Mouse (Mus musculus) ES-CJ7 (cell line): ENCODE results near the gene Arrdc5.
A peak's percentile ranks its signal among the peaks of the same experiment; 100 is the strongest.

Source experiments
- DNase-seq: peaks from one replicate; pipeline ENCODE4 v3.0.0; 2011; ENCODE audit warnings: low read depth, low spot score

Arrdc5 gene

DNA sequence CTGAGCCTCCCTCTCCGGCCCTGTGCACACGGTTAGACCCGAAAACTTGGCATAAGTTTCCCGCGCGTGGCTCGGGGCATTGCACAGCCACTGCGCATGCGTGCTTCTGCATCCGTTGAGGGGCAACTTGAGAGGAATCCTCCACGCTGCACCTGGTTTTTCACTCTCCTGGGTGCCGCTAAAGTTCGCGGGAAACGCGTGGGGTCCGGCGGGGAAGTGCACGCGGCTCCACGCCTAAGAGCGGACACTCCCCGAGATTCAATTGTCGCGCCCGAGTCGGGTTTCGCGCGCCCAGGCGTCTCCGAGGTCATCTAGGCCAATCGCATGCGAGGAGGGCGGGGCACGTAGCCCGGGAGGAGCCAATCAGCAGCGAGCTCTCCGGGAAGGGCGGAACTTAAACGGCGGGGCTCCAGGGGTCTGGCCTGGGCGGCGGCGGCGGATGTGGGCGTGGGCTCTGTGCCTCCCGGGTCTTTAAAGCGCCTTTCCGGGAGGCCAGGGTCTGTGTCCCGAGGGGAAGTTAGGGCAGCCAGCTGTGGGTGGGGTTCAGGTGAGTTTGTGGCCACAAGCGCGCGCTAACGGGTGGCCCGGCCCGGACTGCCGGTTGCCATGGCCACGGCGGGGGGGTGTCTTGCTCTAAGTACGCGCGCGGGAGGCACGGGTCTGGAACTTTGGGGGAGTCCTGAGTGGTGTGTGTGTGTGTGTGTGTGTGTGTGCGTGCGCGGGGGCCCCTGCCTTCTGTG lies 3.9 kb upstream of the Arrdc5 start:
- DNase-seq = peak; percentile 98

DNA sequence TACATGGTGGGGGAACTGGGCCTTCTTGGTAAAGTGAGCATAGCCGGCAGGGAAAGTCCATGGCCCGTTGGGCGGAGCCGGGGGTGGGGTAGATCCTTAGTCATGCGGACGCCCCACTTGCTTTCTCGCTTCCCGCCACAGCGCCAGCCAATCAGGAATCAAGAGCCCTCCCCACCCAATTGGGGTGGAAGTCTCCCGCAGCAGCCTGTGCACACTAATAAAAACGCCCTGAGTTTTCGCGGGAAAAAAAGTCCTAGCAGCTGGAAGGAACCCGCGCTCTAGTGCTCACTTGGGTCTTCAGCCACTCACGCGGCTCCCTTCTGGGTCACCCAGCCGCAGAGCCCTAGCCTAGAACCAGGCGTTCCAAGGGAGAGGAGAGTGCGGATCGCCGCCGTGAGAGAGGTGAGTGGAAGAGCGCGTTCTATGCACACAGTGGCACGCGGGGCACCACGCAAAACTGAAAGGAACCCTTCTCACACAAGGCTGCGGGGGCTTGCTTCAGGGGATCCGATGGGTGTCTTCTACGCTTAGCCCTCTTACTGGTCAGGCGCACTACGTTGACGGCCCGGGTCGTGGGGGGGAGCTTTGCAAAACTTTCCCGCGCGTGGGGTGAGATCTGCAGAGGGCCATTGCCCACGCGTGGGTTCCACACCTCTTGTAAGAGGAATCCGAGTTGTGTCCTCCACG lies 3.2 kb upstream of the Arrdc5 start, which contains the start of gene Uhrf1:
Uhrf1 (plus strand) TSS at position 162 of the 687 bp plus-strand sequence.
- peak; percentile 96 for DNase-seq

DNA sequence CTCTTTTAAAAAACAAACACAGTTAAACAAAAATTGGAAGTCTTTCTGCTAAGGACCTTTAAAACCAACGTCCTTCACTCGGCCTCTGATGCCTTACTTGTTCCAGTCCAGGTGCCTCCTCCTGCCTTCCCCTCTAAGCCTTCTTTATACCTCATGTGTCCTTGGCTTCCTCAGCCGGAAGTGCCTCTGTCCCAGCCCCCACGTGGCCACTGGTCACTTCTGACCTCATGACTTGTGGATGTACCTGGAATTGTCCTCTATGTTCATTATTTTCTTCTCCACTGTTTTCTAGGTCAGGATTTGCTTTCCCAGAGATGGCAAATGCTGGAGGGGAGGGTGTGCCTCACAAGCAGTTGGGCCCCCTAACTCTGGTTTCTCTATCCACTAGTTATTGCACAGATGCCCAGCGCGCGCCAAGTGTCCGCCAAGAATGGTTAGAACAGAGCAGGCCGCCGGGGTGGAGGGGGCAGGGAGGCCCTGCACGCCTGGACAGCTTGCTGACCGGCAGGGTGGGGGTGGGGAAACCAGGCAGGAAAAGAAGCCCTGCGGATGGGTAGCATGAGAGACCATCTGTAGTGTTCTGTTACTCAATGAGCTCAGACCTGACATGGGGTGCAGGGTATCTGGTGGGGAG lies 2.4 kb upstream of the Arrdc5 start:
- no peak for DNase-seq

DNA sequence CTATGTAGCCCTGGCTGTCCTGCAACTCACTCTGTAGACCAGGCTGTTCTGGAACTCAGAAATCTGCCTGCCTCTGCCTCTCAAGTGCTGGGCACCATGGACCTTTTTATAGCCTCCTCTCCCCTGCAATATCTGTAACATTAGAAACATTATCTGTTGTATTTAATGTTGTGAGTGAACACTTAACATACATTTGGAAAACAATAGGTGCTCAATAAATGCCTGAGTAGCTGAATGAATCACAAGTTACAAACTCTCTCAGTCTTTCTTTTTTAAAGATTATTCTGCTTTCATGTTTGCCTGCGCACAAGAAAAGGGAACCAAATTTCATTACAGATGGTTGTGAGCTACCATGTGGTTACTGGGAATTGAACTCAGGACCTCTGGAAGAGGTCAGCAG lies 1.8 kb downstream of the Arrdc5 start:
- no peak for DNase-seq

DNA sequence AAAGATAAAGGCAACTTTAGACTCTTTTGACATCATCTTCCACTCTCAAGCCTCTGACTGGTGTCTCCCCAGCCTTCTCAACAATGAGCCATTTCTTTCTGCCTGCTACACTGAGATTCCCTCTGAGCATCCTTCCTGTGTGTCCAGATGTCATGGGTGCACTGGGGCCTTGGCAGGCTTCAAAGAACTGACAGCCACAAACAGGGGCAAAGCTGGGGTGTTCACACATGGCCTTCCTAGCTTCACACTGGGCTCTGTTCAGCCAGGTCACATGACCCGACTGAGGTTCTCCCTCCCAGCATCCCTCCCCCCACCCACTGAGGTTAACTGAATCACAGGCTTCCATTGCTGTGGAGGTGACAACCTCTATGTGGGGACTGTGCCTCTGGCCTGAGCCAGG lies 3.9 kb downstream of the Arrdc5 start:
- no peak for DNase-seq

DNA sequence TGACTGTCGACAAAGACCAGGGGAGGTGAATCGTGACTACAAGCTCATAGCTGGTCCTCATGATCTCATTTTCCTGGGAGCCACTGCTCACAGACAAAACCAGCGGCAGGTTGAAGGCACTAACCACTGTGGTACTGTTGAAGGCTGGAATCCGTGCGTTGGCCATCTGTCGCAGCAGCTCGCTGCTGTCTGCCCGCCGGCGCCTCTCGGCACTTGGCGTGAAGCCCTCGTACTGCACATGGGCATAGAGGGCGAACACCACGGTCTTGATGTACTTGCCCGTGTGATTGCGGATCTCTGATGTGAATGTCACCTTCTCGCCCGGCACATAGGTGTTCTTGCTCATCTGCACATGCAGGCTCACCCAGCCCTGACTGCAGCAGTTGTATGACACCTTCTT lies 5.8 kb downstream of the Arrdc5 start:
- no peak for DNase-seq

DNA sequence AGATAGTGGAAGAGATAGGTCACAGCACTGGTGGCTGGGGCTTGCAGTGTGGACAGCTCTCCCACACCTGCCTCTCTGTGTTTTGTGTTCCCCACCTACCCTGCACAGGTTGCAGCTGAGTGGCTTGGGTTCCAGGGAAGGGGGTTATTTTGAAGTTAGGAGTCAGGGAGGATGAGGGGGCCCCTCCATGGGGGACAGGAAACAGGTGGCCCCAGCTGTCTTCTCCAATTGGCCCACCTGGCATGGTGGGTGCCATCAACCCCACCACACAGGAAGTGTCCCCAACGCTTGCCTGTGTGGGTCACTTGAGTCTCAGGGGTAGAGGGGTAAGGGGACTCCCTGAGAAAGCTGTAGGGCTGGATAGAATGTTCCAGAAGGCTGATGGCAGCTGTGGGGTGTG lies 6.8 kb downstream of the Arrdc5 start:
- DNase-seq = no peak

DNA sequence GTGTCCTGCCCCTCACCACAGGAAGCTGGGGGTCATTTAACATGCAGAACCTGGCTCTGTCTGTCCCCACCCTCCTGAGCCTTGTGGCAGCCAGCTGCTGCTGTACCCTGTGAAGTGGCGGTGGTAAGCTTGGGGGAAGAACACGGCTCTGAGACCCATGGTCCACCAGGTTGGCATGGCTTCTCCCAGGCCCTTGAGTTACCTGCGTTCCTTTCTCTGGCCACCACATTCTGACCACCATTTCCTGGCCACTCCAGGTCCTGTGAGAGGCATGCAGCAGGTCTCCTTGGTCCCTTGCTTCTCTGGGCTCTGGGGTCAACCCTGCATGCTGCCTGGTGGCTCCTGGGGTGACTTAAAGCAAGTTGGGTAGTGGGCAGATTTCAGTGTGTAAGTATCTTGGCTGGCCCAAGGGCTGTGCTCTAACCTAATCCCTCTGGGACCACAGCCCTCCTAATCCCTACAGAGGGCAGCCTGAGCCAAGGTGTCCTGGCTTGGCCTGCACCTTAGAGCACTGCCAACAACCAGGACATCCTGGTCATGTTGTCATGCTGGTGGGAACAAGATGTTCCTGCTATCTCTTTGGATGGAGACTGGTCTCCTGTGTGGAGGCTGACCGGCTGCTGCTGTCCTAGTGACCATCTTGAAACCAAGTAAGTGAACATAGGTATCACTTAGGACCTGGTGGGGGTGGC lies 7.4 kb downstream of the Arrdc5 start, which contains the start of gene Plin3:
Plin3 (minus strand) TSS at position 343 of the 692 bp plus-strand sequence.
- DNase-seq = no peak

DNA sequence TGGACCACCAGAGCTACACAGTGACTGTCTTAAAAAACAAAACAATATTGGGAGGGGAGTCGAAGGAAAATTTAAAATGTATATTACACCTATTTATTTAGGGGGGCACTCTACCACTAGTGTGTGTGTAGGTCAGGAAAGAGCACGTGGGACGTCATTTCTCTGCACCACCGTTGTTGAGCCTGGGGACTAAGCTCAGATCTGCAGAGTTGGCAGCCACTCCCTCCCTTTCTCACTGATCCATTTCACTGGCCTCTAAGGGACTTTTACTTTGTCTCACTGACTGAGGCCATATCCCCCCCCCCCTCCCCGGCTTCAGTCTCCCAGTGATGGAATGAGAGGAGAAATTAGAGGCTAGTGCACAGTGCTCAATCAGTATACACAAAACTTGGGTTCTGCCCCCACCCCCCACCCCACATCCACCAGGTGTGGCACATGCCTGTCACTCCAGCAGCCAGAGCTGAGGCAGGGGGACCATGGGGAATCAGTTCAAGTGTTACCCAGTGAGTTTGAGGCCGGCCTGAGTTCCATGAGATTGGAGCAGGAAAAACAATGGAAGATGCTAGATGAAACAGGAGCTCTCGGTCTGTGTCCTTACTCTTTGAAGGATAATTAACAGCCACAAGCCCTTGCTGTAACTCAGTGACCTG lies 8.1 kb downstream of the Arrdc5 start:
- DNase-seq = no peak

DNA sequence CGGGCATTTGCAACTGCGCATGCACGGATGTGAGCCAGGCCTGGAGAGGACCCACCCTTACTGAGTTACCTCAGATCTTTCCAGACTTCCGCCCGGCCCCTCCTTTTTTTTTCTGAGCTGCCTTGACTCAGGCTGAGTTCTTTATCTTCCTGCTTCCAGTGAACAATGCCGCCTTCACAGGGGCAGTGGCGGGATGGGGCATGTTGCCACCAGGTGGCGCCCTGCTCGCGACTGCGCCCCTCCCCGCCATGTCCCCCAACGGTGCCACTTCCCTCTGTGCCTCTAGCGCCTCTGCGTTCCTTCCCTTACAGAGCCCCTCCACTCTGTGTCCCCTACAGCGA lies 8.9 kb downstream of the Arrdc5 start:
- peak; percentile 97 for DNase-seq

DNA sequence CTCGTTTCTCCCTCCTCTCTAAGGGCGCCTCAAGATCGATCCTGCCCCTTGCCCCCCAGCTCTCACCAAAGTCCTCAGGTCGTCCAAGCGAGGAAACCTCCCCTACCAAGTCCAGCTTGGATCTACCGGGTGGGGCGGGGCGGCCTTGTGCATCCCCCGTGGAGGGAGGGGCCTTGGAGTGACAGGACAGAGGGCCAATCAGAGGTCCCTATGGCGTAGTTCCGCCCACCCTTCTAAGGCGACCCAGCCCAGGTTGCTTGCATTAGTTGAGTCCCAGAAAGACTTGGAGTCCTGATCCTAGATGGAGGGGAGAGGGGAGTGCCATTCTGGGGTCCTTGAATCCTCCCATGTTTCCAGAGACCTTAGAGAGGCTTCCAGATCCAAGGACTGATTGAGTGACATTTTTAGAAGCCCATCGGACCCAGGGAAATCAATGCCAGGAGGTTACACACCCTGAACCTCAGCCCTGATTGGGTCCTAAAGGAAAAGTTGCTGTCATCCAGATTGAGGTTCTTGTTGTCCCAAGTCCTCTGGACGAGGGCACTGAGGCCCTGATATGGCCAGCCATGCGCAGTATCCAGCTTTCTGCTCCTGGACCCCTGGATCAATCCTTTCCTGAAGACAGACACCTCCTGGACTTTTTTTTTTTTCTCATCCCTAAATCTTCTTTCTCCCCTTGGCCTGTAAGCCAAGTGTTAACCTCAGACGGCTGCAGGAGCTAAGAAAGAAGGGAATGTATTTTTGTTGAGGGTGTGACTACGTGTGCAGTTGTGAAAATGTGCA lies 9.5 kb downstream of the Arrdc5 start:
- peak; percentile 96 for DNase-seq

DNA sequence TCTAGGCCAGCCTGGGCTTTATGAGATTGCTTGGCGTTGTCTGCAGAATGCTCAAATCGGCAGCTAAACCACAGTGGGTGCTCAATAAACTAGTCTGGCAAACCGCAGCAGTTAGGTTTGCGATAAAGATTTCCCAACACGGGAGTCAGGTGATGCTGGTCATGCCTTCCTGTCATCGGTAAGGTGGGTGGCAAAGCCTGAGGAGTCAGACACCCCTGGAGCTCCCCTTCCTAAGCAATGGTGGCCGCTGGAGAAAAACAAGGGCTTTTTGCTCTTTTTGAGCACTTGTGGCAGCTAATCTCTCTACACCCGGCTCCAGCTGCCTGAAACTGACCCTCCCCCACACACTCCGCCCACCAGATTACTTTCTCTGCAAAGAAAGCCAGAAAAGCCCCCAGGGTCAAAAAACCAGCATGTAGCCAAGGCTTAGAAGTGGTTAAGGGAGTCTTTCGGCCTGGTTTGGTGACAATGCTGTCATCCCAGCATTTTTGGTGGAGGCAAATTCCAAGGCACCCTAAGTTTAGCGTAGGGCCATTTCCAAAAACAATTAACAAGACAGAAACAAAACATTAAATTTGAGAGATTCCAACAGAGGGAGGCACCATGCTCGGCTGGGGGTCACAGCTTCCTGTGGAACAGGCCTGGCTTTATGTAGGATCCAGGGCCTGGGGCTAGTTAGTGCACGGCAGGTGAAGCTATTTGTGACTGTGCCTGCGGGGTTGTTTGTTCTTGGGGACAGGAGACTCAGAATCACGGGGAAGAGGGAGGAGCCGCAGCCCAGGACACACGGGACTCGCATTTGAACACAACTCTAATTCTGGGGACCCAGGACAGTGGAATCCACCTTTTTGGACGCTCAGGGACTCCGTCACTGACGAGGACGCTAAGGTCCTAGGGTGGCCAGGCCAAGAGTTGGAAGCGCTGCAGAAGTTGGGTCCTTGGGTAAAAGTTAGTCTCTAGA lies 10.4 kb downstream of the Arrdc5 start:
- DNase-seq = peak; percentile 88

DNA sequence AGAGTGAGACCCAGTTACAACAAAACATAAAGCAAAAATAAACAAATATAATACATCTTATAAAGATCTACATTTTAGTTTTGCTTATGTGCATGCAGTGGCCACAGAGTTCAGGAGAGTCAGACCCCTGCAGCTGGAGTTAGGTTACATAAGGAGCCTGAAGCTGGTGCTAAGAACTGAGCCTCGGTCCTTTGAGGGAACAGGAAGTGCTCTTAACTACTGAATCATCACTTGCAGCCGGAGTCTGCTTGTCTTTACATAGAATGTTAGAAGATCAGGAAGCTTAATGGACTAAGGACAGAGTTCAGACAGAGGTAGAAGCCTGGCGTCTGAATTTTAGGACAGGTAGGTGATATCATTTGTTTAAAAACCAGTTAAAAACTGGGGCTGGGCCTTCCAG lies 11.2 kb downstream of the Arrdc5 start:
- no peak for DNase-seq

DNA sequence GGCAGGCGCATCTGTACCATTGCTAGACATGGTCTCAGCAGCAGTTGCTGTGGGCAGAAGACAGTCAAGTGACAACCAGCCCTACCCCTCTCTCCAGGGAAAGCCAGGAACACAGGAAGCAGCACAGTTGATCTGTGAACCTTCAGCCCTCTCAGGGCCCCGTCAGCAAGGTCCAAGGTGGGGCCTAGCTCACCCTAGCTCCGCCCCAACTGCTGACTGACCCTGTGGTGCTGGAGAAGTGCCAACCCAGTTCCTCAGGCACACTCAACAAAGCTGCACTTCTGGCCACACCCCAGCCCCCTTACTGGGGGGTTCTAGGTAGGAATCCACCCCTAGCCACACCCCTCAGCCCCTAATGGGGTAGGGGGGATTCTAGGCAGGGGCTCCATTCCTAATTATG lies 12.3 kb downstream of the Arrdc5 start:
- peak; percentile 76 for DNase-seq

DNA sequence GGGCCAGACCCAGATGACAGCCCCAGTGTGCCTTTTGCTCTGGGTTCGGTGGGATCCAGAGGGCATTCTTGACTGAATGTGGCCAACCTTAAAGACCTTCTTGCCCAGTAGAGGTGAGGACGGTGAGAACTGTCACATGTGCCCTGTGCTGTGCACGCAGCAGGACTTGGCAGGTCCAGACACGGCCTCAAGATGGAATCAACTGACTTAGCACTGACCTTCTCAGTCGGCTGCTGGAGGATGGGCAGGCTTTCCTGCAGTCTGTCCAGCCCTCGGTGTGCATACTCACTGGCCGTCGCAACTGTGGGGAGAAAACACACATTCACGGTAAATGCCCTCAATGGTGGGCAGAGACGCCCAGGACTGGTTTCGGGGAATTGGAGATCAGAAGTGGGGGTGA lies 14.1 kb downstream of the Arrdc5 start:
- no peak for DNase-seq

DNA sequence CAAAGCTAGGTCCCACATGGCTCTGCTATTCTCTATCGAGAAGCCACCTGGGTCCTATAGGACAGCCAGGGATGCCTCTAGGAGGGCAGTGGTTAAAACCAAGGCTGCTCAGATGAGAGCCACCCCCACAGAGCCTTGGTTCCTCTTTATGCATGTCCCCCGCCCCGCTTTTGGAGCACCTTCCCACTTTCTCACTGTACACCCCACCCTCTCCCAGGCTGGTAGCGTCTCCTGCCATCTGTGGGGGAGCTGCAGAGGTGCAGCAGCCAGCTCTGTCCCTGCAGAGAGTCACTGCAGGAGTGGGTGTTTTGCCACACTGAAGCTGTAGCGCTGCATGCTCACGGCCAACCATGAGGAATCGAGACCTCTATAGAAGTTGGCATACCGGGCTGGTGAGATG lies 16.8 kb downstream of the Arrdc5 start:
- DNase-seq = no peak

DNA sequence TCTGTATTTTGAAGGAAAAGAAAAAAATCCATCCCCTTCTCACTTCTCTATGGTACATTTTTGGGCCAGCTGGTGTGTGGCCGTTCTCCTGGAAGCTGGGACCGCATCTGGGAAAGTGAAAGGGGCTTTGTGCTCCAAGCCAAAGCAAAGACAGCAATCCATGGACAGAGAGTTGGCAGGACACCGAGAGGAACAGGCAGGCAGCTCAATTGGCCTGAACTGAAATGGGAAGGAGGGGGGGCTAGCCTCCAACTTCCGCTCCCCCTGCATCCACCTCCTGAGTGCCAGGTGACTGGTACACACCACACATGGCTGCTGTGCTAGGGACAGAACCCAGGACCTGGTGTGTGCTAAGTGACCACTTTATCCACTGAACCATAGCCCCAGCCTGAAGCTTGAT lies 17.3 kb downstream of the Arrdc5 start:
- no peak for DNase-seq

DNA sequence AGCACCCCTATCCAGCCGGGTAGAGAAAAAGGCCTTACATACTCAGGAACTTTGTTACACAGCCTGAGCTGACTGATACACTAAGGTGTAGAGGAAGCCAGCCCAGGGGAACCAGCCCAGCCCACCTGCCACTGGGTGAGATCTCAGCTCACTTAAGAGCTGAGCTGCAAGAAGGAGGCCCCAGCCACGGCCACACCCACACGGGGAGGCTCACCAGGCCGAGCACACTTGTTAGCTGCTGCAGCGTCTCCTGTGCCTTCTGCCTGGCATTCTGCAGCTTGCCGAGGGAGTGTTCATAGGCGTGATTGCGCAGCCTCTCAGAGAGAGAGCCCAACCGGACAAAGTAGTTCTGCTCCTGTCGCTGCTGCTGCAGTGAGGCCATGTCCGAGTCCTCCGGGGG lies 18.9 kb downstream of the Arrdc5 start:
- DNase-seq = peak; percentile 55

DNA sequence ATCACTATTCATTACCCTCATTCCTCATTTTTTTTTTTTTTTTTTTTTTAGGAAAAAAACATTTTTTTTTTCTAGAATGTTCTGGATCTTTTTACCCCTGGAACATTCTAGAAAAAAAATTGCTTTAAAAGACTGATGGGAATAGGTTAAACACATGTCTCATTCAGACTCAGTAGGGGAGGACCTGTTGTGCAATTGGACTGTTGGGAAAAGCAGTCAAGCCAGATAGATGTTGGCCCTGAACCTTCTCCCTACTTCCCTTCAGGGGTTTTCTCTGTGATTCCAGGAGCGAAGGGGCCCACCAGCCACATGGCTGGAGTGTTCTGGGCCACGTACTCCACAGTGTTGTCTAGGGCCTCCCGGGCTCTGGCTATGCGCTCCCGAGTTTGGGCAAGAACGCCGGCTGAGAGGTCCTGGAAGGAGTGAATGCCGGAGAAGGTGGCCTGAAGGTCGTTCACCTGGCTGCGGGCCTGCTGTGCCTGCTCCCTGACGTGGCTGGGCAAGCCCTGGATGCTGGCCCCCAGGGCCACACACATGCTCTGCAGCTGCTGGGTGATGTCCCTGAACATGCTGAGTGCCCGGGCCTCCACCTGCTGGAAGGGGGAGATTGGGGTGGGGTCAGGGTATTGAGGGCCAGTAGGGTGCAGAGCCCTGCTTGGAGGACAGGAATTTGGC lies 20.5 kb downstream of the Arrdc5 start:
- no peak for DNase-seq
